ENCODE assay signal across 9 mouse cellular contexts in the genomic region with DNA sequence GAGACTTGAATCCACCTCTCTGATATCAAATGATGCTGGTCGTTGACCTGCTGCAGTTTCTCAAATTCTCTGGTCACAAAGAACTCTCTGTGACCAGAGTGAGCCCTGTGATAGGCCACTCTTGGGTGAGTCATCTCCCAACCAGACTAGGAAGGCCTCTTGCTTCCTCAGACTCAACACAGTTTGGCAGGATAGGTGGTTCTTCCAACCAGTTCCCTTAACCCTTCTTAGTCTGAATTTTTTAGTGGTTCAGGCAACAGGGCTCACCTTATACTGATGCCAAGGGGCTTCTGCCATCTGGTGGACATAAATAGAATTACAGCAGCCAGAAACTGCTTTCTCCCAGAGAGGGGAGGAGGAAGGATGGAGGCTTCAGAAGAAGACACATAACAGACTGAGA. TPM values are rescaled to one million over a fixed set of nuclear protein-coding genes. Genes with fewer than 3 reads are reported as not detected.
DNase-seq lines count a peak whose midpoint lies in the region; ATAC-seq and TF ChIP-seq lines count a peak whose summit lies in the region.
"Had no signal": no experiment of that assay in that cellular context is flagged by ENCODE, and none has a peak within 500 bp of the region (broad histone marks: within the 10 kb centered on the region; RNA-seq: fewer than 3 reads in every experiment).

No protein-coding gene starts in this region.

- peak; percentile 37; the same call in 1 of the 2 replicates for TF ChIP-seq CTCF in small intestine, adult 2 months (IDR thresholded peaks at IDR 0.05; ENCODE audit: extremely low read depth, insufficient read length, insufficient replicate concordance, low read depth, low read length)

- no peak overlapping the region for H3K9ac ChIP-seq in hindbrain, embryonic 14.5 days

- no peak for TF ChIP-seq POLR2A in small intestine, adult 2 months (IDR thresholded peaks at IDR 0.05; ENCODE audit: low read depth, low read length)

- DNase-seq in right cerebral cortex, adult 2 months (ENCODE audit: low spot score in 2 of 2), result peak; percentile 64 to 78
- DNase-seq in right cerebral cortex, postnatal 14 days, result no peak
- DNase-seq in cerebellum, postnatal 10 days, result peak; percentile 82 to 86
- DNase-seq in frontal cortex, postnatal 36 days (ENCODE audit: low spot score in 2 of 2), result peak; percentile 49 to 76
- DNase-seq in hindbrain, embryonic 14.5 days (ENCODE audit: low spot score), result peak; percentile 84
- DNase-seq in layer of hippocampus, postnatal 36 days, result peak; percentile 59 to 71
- peak; percentile 87 for DNase-seq in lung, postnatal 36 days

- no peaks in the 10 kb centered on the region for H3K27me3 ChIP-seq in hindbrain, embryonic 14.5 days (ENCODE audit: control insufficient read depth, insufficient read depth, low read length)
- H3K27me3 ChIP-seq in small intestine, adult 2 months (ENCODE audit: control insufficient read depth, insufficient read depth, low read length), result no peaks in the 10 kb centered on the region

- H3K4me2 ChIP-seq in hindbrain, embryonic 14.5 days (replicated peaks), result no peak overlapping the region

- 70% methylated on average over 1 of the region's 1 CpGs for WGBS in hindbrain, embryonic 14.5 days
- WGBS in small intestine, adult 2 months, result 3% methylated on average over 1 of the region's 1 CpGs

- peaks cover 1% of the 10 kb centered on the region for H3K36me3 ChIP-seq in hindbrain, embryonic 14.5 days (replicated peaks; ENCODE audit: control insufficient read depth, insufficient read depth)
- no peaks in the 10 kb centered on the region for H3K36me3 ChIP-seq in small intestine, adult 2 months (ENCODE audit: control insufficient read depth, insufficient read depth, low read length)

- no peaks in the 10 kb centered on the region for H3K9me3 ChIP-seq in hindbrain, embryonic 14.5 days (ENCODE audit: control insufficient read depth, low read length)

- H3K4me1 ChIP-seq in hindbrain, embryonic 14.5 days (replicated peaks; ENCODE audit: control insufficient read depth, insufficient read depth, low read length), result peaks cover 11% of the 10 kb centered on the region
- H3K4me1 ChIP-seq in small intestine, adult 2 months (ENCODE audit: control insufficient read depth, insufficient read depth, insufficient read length, low read length), result peaks cover 5% of the 10 kb centered on the region

- H3K27ac ChIP-seq in hindbrain, embryonic 14.5 days, result no peak overlapping the region
- H3K27ac ChIP-seq in small intestine, adult 2 months (ENCODE audit: insufficient read depth, low read depth, low read length), result no peak overlapping the region

- ATAC-seq in hindbrain, embryonic 14.5 days (ENCODE audit: low FRiP score), result peak; percentile 72

- H3K4me3 ChIP-seq in hindbrain, embryonic 14.5 days (replicated peaks; ENCODE audit: low read length), result no peak overlapping the region
- no peak overlapping the region for H3K4me3 ChIP-seq in small intestine, adult 2 months (ENCODE audit: low read depth, low read length)

RNA-seq across cellular contexts. Expression of gene Phyhd1, which starts 4.1 kb away (rescaled TPM):
- 5.9 and 6.9 TPM in 2 replicates for polyA plus RNA-seq in hindbrain, embryonic 14.5 days (2014; fragmentation: Nextera tagmentation; extraction: Ambion mirVana)
- total RNA-seq in layer of hippocampus, postnatal 36 days (2021), result 10 to 100 TPM; 16.8 to 21.9 TPM
- 2.4 and 3.8 TPM in 2 replicates for polyA plus RNA-seq in small intestine, adult 2 months (2012; rRNA removed)

RNA-seq across cellular contexts. Expression of gene Gm28038, which starts 10.7 kb away (rescaled TPM):
- not detected in 2 replicates for polyA plus RNA-seq in hindbrain, embryonic 14.5 days (2014; fragmentation: Nextera tagmentation; extraction: Ambion mirVana)
- total RNA-seq in layer of hippocampus, postnatal 36 days (2021), result not detected
- not detected in 2 replicates for polyA plus RNA-seq in small intestine, adult 2 months (2012; rRNA removed)
- total RNA-seq: adrenal gland, adult 18-20 months had no signal

RNA-seq across cellular contexts. Expression of gene Dolk, which starts 16.0 kb away (rescaled TPM):
- polyA plus RNA-seq in hindbrain, embryonic 14.5 days (2014; fragmentation: Nextera tagmentation; extraction: Ambion mirVana), result 37.1 and 39.2 TPM in 2 replicates
- 10 to 100 TPM; 20.9 to 22.2 TPM for total RNA-seq in layer of hippocampus, postnatal 36 days (2021)
- 14.1 and 14.8 TPM in 2 replicates for polyA plus RNA-seq in small intestine, adult 2 months (2012; rRNA removed)

RNA-seq across cellular contexts. Expression of gene Nup188, which starts 16.1 kb away (rescaled TPM):
- 19.5 and 24.8 TPM in 2 replicates for polyA plus RNA-seq in hindbrain, embryonic 14.5 days (2014; fragmentation: Nextera tagmentation; extraction: Ambion mirVana)
- 10 to 100 TPM; 21.1 to 23.4 TPM for total RNA-seq in layer of hippocampus, postnatal 36 days (2021)
- polyA plus RNA-seq in small intestine, adult 2 months (2012; rRNA removed), result 12.7 and 21.4 TPM in 2 replicates

RNA-seq across cellular contexts. Expression of gene Gm28035, which starts 29.8 kb away (rescaled TPM):
- polyA plus RNA-seq in hindbrain, embryonic 14.5 days (2014; fragmentation: Nextera tagmentation; extraction: Ambion mirVana), result 0.07 and 0.17 TPM in 2 replicates
- 10 to 100 TPM in 1 of 2 experiments, 1 to 10 TPM in 1; 9.2 to 11.1 TPM for total RNA-seq in layer of hippocampus, postnatal 36 days (2021)
- 3.1 and 6.1 TPM in 2 replicates for polyA plus RNA-seq in small intestine, adult 2 months (2012; rRNA removed)
